Mouse (Mus musculus): ENCODE measurements around the gene Il22ra2. TPM values are rescaled to one million over a fixed set of nuclear protein-coding genes. Genes with fewer than 3 reads are reported as not detected.

Gene Il22ra2
- polyA plus RNA-seq (2014; fragmentation: Illumina TruSeq; extraction: RNeasy Lipid Tissue Mini Kit (QIAGEN cat#74804); ENCODE audit: low read depth, low replicate concordance): 2.9 TPM

GRCm38 (mm10) chr10:19621408-19622048, at the start of gene Il22ra2:
Gene Il22ra2, plus strand, starts transcription at chr10:19621998.

GRCm38 (mm10) chr10:19591641-19592441, 30.0 kb upstream of the Il22ra2 start, which contains the start of gene Ifngr1:
Gene Ifngr1, plus strand, starts transcription at chr10:19591949.

Other genes starting within 250 kb of the Il22ra2 start
- 154 TPM for gene Ifngr1, start 30.0 kb upstream of the Il22ra2 start, polyA plus RNA-seq (2014; fragmentation: Illumina TruSeq; extraction: RNeasy Lipid Tissue Mini Kit (QIAGEN cat#74804); ENCODE audit: low read depth, low replicate concordance)
- not detected for gene Il20ra, start 90.6 kb downstream of the Il22ra2 start, polyA plus RNA-seq (2014; fragmentation: Illumina TruSeq; extraction: RNeasy Lipid Tissue Mini Kit (QIAGEN cat#74804); ENCODE audit: low read depth, low replicate concordance)
- not detected for gene Slc35d3, start 229.5 kb downstream of the Il22ra2 start, polyA plus RNA-seq (2014; fragmentation: Illumina TruSeq; extraction: RNeasy Lipid Tissue Mini Kit (QIAGEN cat#74804); ENCODE audit: low read depth, low replicate concordance)